Mouse (Mus musculus) lung, embryonic 14.5 days (tissue): ENCODE results near the gene Depdc1b. TPM values are rescaled to one million over a fixed set of nuclear protein-coding genes. Genes with fewer than 3 reads are reported as not detected.
A peak's percentile ranks its signal among the peaks of the same experiment; 100 is the strongest.

Experiments
- ATAC-seq: fragments of 200-750 bp; cut with Nextera tagmentation; 2 replicates; pipeline ENCODE4 v1.8.0; 2017; ENCODE audit warnings: mild to moderate bottlenecking, moderate TSS enrichment, moderate library complexity; ENCODE audit not compliant: insufficient read depth
- DNase-seq: peaks from one replicate; pipeline ENCODE4 v3.0.0-alpha.2; 2015
- H3K27ac ChIP-seq: fragments of 300-500 bp; sonication (generic); 2 replicates; pipeline ENCODE4 v1.5.1; 2014; ENCODE audit warnings: low read depth, mild to moderate bottlenecking, moderate library complexity
- H3K27me3 ChIP-seq: fragments of 300-500 bp; sonication (generic); 2 replicates; pipeline ENCODE4 v1.6.1; 2014; ENCODE audit warnings: low read length, control low read depth; ENCODE audit not compliant: insufficient read depth
- H3K36me3 ChIP-seq: fragments of 300-500 bp; sonication (generic); 2 replicates; pipeline ENCODE4 v1.6.1; 2014; ENCODE audit warnings: control low read depth; ENCODE audit not compliant: insufficient read depth
- H3K4me1 ChIP-seq: fragments of 300-500 bp; sonication (generic); 2 replicates; pipeline ENCODE4 v1.6.1; 2014; ENCODE audit warnings: antibody characterized with exemption, control low read depth; ENCODE audit not compliant: insufficient read depth
- H3K4me2 ChIP-seq: fragments of 300-500 bp; sonication (generic); 2 replicates; pipeline ENCODE4 v1.6.1; 2014; ENCODE audit warnings: mild to moderate bottlenecking
- H3K4me3 ChIP-seq: fragments of 300-500 bp; sonication (generic); 2 replicates; pipeline ENCODE4 v1.5.1; 2014; ENCODE audit warnings: low read depth, low read length
- H3K9ac ChIP-seq: fragments of 300-500 bp; sonication (generic); 2 replicates; pipeline ENCODE4 v1.6.1; 2014
- H3K9me3 ChIP-seq: fragments of 300-500 bp; sonication (generic); 2 replicates; pipeline ENCODE4 v1.6.1; 2016; ENCODE audit warnings: low read depth, low read length, control low read depth
- CTCF ChIP-seq: IDR thresholded peaks from 2 replicates; pipeline ENCODE4 v1.5.1; 2016; ENCODE audit warnings: antibody characterized with exemption, low read depth
- WGBS: fragments of 180-500 bp; shearing (Covaris S2); extraction: QIAGEN DNeasy Blood & Tissue Kit; methylation state at CpG from one replicate; pipeline ENCODE4 v1.1.7; 2014; 5-methylcytosine and 5-hydroxymethylcytosine counted together
- polyA plus RNA-seq: library from polyadenylated mRNA; unstranded; fragments of >200 nt; fragmentation: Nextera tagmentation; extraction: Ambion mirVana; gene quantifications from 2 replicates; pipeline ENCODE4 v1.2.1, GENCODE M21; 2014

Depdc1b gene
- polyA plus RNA-seq, 1 experiment from 2014 or later = 20.2 TPM

GRCm38 (mm10) chr13:108323866-108324829 lies 8.0 kb downstream of the Depdc1b start:
- Histone ChIP-seq H3K9me3 (no peaks in the 10 kb centered on the region), H3K4me3 (no peak overlapping the region), H3K27ac (no peak overlapping the region), H3K4me1 (no peaks in the 10 kb centered on the region), H3K36me3 (peaks cover 21% of the 10 kb centered on the region), H3K27me3 (no peaks in the 10 kb centered on the region), H3K4me2 (no peak overlapping the region), H3K9ac (no peak overlapping the region)
- 89% methylated on average over 22 of the region's 22 CpGs for WGBS
- DNase-seq (no peak), ATAC-seq (no peak)
- TF ChIP-seq CTCF = no peak

GRCm38 (mm10) chr13:108325871-108326270 lies 9.7 kb downstream of the Depdc1b start:
- Histone ChIP-seq H3K9me3 (no peaks in the 10 kb centered on the region), H3K27me3 (no peaks in the 10 kb centered on the region), H3K27ac (no peak overlapping the region), H3K36me3 (peaks cover 21% of the 10 kb centered on the region), H3K4me2 (no peak overlapping the region), H3K9ac (no peak overlapping the region), H3K4me1 (no peaks in the 10 kb centered on the region), H3K4me3 (no peak overlapping the region)
- ATAC-seq (no peak), DNase-seq (no peak)
- WGBS = 83% methylated on average over 5 of the region's 5 CpGs
- TF ChIP-seq CTCF = no peak

GRCm38 (mm10) chr13:108326351-108326750 lies 10.2 kb downstream of the Depdc1b start:
- 89% methylated on average over 10 of the region's 10 CpGs for WGBS
- H3K4me1 ChIP-seq = no peaks in the 10 kb centered on the region
- no peak overlapping the region for H3K4me2 ChIP-seq
- H3K27me3 ChIP-seq = no peaks in the 10 kb centered on the region
- TF ChIP-seq CTCF = no peak
- H3K36me3 ChIP-seq = peaks cover 21% of the 10 kb centered on the region
- no peak overlapping the region for H3K4me3 ChIP-seq
- no peak overlapping the region for H3K9ac ChIP-seq
- H3K27ac ChIP-seq = no peak overlapping the region
- ATAC-seq (no peak), DNase-seq (no peak)
- no peaks in the 10 kb centered on the region for H3K9me3 ChIP-seq

- no peak for DNase-seq
These were observed 10.9 kb downstream of the Depdc1b start for GRCm38 (mm10) chr13:108327047-108327446.

GRCm38 (mm10) chr13:108328406-108329180 lies 12.5 kb downstream of the Depdc1b start:
- no peaks in the 10 kb centered on the region for H3K27me3 ChIP-seq
- H3K9me3 ChIP-seq = no peaks in the 10 kb centered on the region
- H3K4me2 ChIP-seq = no peak overlapping the region
- H3K4me1 ChIP-seq = no peaks in the 10 kb centered on the region
- DNase-seq (no peak), ATAC-seq (no peak)
- WGBS = 90% methylated on average over 21 of the region's 21 CpGs
- peaks cover 21% of the 10 kb centered on the region for H3K36me3 ChIP-seq
- H3K9ac ChIP-seq = no peak overlapping the region
- H3K4me3 ChIP-seq = no peak overlapping the region
- no peak for TF ChIP-seq CTCF
- H3K27ac ChIP-seq = no peak overlapping the region

More at GRCm38 (mm10) chr13:108327047-108327446, 10.9 kb downstream of the Depdc1b start:
- Histone ChIP-seq H3K4me1 (no peaks in the 10 kb centered on the region), H3K36me3 (peaks cover 21% of the 10 kb centered on the region), H3K27me3 (no peaks in the 10 kb centered on the region), H3K9ac (no peak overlapping the region), H3K4me2 (no peak overlapping the region), H3K9me3 (no peaks in the 10 kb centered on the region), H3K4me3 (no peak overlapping the region), H3K27ac (no peak overlapping the region)
- WGBS = 81% methylated on average over 7 of the region's 7 CpGs
- no peak for ATAC-seq
- no peak for TF ChIP-seq CTCF

- ATAC-seq (peak; percentile 63; the same call in 1 of the 2 replicates), DNase-seq (peak; percentile 70)
- H3K4me1 ChIP-seq = no peaks in the 10 kb centered on the region
- H3K27me3 ChIP-seq = no peaks in the 10 kb centered on the region
- H3K9ac ChIP-seq = no peak overlapping the region
- TF ChIP-seq CTCF = peak; percentile 67
- no peak overlapping the region for H3K27ac ChIP-seq
- no peak overlapping the region for H3K4me2 ChIP-seq
- H3K4me3 ChIP-seq = no peak overlapping the region
- no peaks in the 10 kb centered on the region for H3K9me3 ChIP-seq
- 47% methylated on average over 3 of the region's 3 CpGs for WGBS
- peaks cover 11% of the 10 kb centered on the region for H3K36me3 ChIP-seq
These were observed 13.6 kb downstream of the Depdc1b start for GRCm38 (mm10) chr13:108329693-108330092.
